Mouse (Mus musculus) hindbrain, embryonic 16.5 days (tissue): ENCODE results near the gene Kcng1. TPM values are rescaled to one million over a fixed set of nuclear protein-coding genes. Genes with fewer than 3 reads are reported as not detected.
A peak's percentile ranks its signal among the peaks of the same experiment; 100 is the strongest.

Source experiments
- ATAC-seq: fragments of 200-750 bp; cut with Nextera tagmentation; 2 replicates; pipeline ENCODE4 v1.8.0; 2017; ENCODE audit warnings: moderate TSS enrichment, moderate library complexity
- H3K27ac ChIP-seq: fragments of 300-500 bp; sonication (generic); 2 replicates; pipeline ENCODE4 v1.5.1; 2014; ENCODE audit warnings: low read depth, mild to moderate bottlenecking, control low read depth, low read length, moderate library complexity
- H3K27me3 ChIP-seq: fragments of 300-500 bp; sonication (generic); replicated peaks from 2 replicates; pipeline ENCODE4 v1.6.1; 2014; ENCODE audit warnings: low read length; ENCODE audit not compliant: control insufficient read depth, insufficient read depth
- H3K36me3 ChIP-seq: fragments of 300-500 bp; sonication (generic); 2 replicates; pipeline ENCODE4 v1.6.1; 2014; ENCODE audit warnings: mild to moderate bottlenecking, low read length, moderate library complexity, mixed read lengths; ENCODE audit not compliant: control insufficient read depth, insufficient read depth
- H3K4me1 ChIP-seq: fragments of 300-500 bp; sonication (generic); 2 replicates; pipeline ENCODE4 v1.6.1; 2014; ENCODE audit warnings: low read depth, low read length; ENCODE audit not compliant: control insufficient read depth, insufficient read depth
- H3K4me2 ChIP-seq: fragments of 300-500 bp; sonication (generic); 2 replicates; pipeline ENCODE4 v1.6.1; 2014; ENCODE audit warnings: mild to moderate bottlenecking, low read length, control low read depth, moderate library complexity
- H3K4me3 ChIP-seq: fragments of 300-500 bp; sonication (generic); 2 replicates; pipeline ENCODE4 v1.5.1; 2014; ENCODE audit warnings: mild to moderate bottlenecking, low read length, control low read depth, moderate library complexity
- H3K9ac ChIP-seq: fragments of 300-500 bp; sonication (generic); 2 replicates; pipeline ENCODE4 v1.6.1; 2014; ENCODE audit warnings: low read depth, mild to moderate bottlenecking, control low read depth, low read length, moderate library complexity
- H3K9me3 ChIP-seq: fragments of 300-500 bp; sonication (generic); 2 replicates; pipeline ENCODE4 v1.6.1; 2014; ENCODE audit warnings: mild to moderate bottlenecking, low read length, moderate library complexity; ENCODE audit not compliant: control insufficient read depth
- WGBS: fragments of 180-500 bp; shearing (Covaris S2); extraction: QIAGEN DNeasy Blood & Tissue Kit; methylation state at CpG from one replicate; pipeline ENCODE4 v1.1.7; 2014; 5-methylcytosine and 5-hydroxymethylcytosine counted together
- polyA plus RNA-seq: library from polyadenylated mRNA; unstranded; fragments of >200 nt; fragmentation: Nextera tagmentation; extraction: Ambion mirVana; gene quantifications from 2 replicates; pipeline ENCODE4 v1.2.1, GENCODE M21; 2015

Gene Kcng1
- polyA plus RNA-seq, 1 experiment from 2014 or later = 2.0 TPM

GRCm38 (mm10) chr2:168299650-168300049 is 18.1 kb upstream of the Kcng1 start:
- Histone ChIP-seq H3K27me3 (no peaks in the 10 kb centered on the region), H3K4me2 (no peak overlapping the region), H3K9me3 (no peaks in the 10 kb centered on the region), H3K36me3 (no peaks in the 10 kb centered on the region), H3K4me3 (no peak overlapping the region), H3K9ac (no peak overlapping the region), H3K27ac (no peak overlapping the region), H3K4me1 (no peaks in the 10 kb centered on the region)
- no peak for ATAC-seq
- 91% methylated on average over 8 of the region's 8 CpGs for WGBS

- ATAC-seq = no peak
- H3K4me1 ChIP-seq = peaks cover 7% of the 10 kb centered on the region; the same call in 1 of the 2 replicates
- no peaks in the 10 kb centered on the region for H3K27me3 ChIP-seq
- H3K4me3 ChIP-seq = no peak overlapping the region
- no peak overlapping the region for H3K27ac ChIP-seq
- H3K9ac ChIP-seq = no peak overlapping the region
- H3K36me3 ChIP-seq = no peaks in the 10 kb centered on the region
- no peaks in the 10 kb centered on the region for H3K9me3 ChIP-seq
- WGBS = 87% methylated on average over 10 of the region's 10 CpGs
- H3K4me2 ChIP-seq = no peak overlapping the region
Measured at GRCm38 (mm10) chr2:168296530-168296929, 15.0 kb upstream of the Kcng1 start.

GRCm38 (mm10) chr2:168292521-168292920 is 11.0 kb upstream of the Kcng1 start:
- Histone ChIP-seq H3K4me1 (peaks cover 7% of the 10 kb centered on the region; the same call in 1 of the 2 replicates), H3K36me3 (no peaks in the 10 kb centered on the region), H3K9me3 (no peaks in the 10 kb centered on the region), H3K27me3 (no peaks in the 10 kb centered on the region), H3K4me2 (no peak overlapping the region), H3K27ac (no peak overlapping the region), H3K9ac (no peak overlapping the region), H3K4me3 (no peak overlapping the region)
- WGBS = 34% methylated on average over 6 of the region's 6 CpGs
- no peak for ATAC-seq

GRCm38 (mm10) chr2:168292041-168292440 is 10.5 kb upstream of the Kcng1 start:
- H3K4me3 ChIP-seq = no peak overlapping the region
- no peak overlapping the region for H3K4me2 ChIP-seq
- WGBS = 20% methylated on average over 10 of the region's 10 CpGs
- no peaks in the 10 kb centered on the region for H3K27me3 ChIP-seq
- no peak overlapping the region for H3K9ac ChIP-seq
- H3K36me3 ChIP-seq = no peaks in the 10 kb centered on the region
- no peaks in the 10 kb centered on the region for H3K9me3 ChIP-seq
- no peak for ATAC-seq
- peaks cover 7% of the 10 kb centered on the region; the same call in 1 of the 2 replicates for H3K4me1 ChIP-seq
- H3K27ac ChIP-seq = no peak overlapping the region

GRCm38 (mm10) chr2:168289851-168290250 is 8.3 kb upstream of the Kcng1 start:
- Histone ChIP-seq H3K36me3 (no peaks in the 10 kb centered on the region), H3K27ac (no peak overlapping the region), H3K27me3 (no peaks in the 10 kb centered on the region), H3K4me2 (no peak overlapping the region), H3K9ac (no peak overlapping the region), H3K4me3 (no peak overlapping the region), H3K4me1 (peaks cover 7% of the 10 kb centered on the region; the same call in 1 of the 2 replicates), H3K9me3 (no peaks in the 10 kb centered on the region)
- ATAC-seq = no peak
- WGBS = 87% methylated on average over 2 of the region's 2 CpGs

- 53% methylated on average over 9 of the region's 9 CpGs for WGBS
- no peak for ATAC-seq
- Histone ChIP-seq H3K27ac (no peak overlapping the region), H3K4me3 (no peak overlapping the region), H3K27me3 (no peaks in the 10 kb centered on the region), H3K4me1 (peaks cover 7% of the 10 kb centered on the region; the same call in 1 of the 2 replicates), H3K9ac (no peak overlapping the region), H3K36me3 (no peaks in the 10 kb centered on the region), H3K9me3 (no peaks in the 10 kb centered on the region), H3K4me2 (peak overlapping the region; percentile 22)
Measured at GRCm38 (mm10) chr2:168289016-168289415, 7.5 kb upstream of the Kcng1 start.

- WGBS = 26% methylated on average over 3 of the region's 3 CpGs
- H3K9me3 ChIP-seq = no peaks in the 10 kb centered on the region
- no peaks in the 10 kb centered on the region for H3K36me3 ChIP-seq
- peaks cover under 1% of the 10 kb centered on the region; the same call in 1 of the 2 replicates for H3K4me1 ChIP-seq
- no peak overlapping the region for H3K9ac ChIP-seq
- H3K27me3 ChIP-seq = peaks cover 8% of the 10 kb centered on the region
- no peak overlapping the region for H3K4me3 ChIP-seq
- no peak overlapping the region for H3K4me2 ChIP-seq
- no peak for ATAC-seq
- no peak overlapping the region for H3K27ac ChIP-seq
Measured at GRCm38 (mm10) chr2:168286987-168287386, 5.5 kb upstream of the Kcng1 start.

GRCm38 (mm10) chr2:168285143-168285542 is 3.6 kb upstream of the Kcng1 start:
- Histone ChIP-seq H3K4me1 (peaks cover 15% of the 10 kb centered on the region), H3K36me3 (no peaks in the 10 kb centered on the region), H3K27ac (no peak overlapping the region), H3K4me3 (no peak overlapping the region), H3K9me3 (no peaks in the 10 kb centered on the region), H3K9ac (no peak overlapping the region), H3K27me3 (peaks cover 19% of the 10 kb centered on the region), H3K4me2 (no peak overlapping the region)
- WGBS = 84% methylated on average over 6 of the region's 6 CpGs
- ATAC-seq = no peak

- 1% methylated on average over 69 of the region's 82 CpGs for WGBS
- peak overlapping the region; percentile 51 for H3K9ac ChIP-seq
- H3K36me3 ChIP-seq = no peaks in the 10 kb centered on the region
- H3K27me3 ChIP-seq = peaks cover 34% of the 10 kb centered on the region
- peak overlapping the region; percentile 55 for H3K4me3 ChIP-seq
- no peaks in the 10 kb centered on the region for H3K9me3 ChIP-seq
- ATAC-seq = peak; percentile 69
- peak overlapping the region; percentile 89 for H3K4me2 ChIP-seq
- H3K27ac ChIP-seq = no peak overlapping the region
- peaks cover 15% of the 10 kb centered on the region for H3K4me1 ChIP-seq
Measured at GRCm38 (mm10) chr2:168280729-168281581, 581 bp downstream of the Kcng1 start.
